12 mouse cellular contexts compared by ENCODE assay signal in genomic region chr10:14314607-14315006, GRCm38 (mm10).
DNase-seq lines count a peak whose midpoint lies in the region; ATAC-seq and TF ChIP-seq lines count a peak whose summit lies in the region.
"Had no signal": no experiment of that assay in that cellular context is flagged by ENCODE, and none has a peak within 500 bp of the region (broad histone marks: within the 10 kb centered on the region; RNA-seq: fewer than 3 reads in every experiment).

No protein-coding gene starts in this region.

- no peak for TF ChIP-seq POLR2A in olfactory bulb, adult 2 months (IDR thresholded peaks at IDR 0.05; ENCODE audit: insufficient read depth, low read depth, low read length)

- H3K4me3 ChIP-seq in forebrain, embryonic 15.5 days: no peak overlapping the region
- H3K4me3 ChIP-seq in forebrain, embryonic 13.5 days: no peak overlapping the region
- no peak overlapping the region for H3K4me3 ChIP-seq in olfactory bulb, adult 2 months (ENCODE audit: insufficient read depth, low read depth, low read length)
- no peak overlapping the region for H3K4me3 ChIP-seq in liver, embryonic 12.5 days
- H3K4me3 ChIP-seq in heart, embryonic 12.5 days: no peak overlapping the region
- H3K4me3 ChIP-seq: embryonic facial prominence, embryonic 10.5 days; forebrain, embryonic 12.5 days had no signal

- peak; percentile 31 for DNase-seq in spleen, postnatal 36 days (ENCODE audit: low spot score in 2 of 2)
- no peak for DNase-seq in spleen, postnatal 10 days (ENCODE audit: low spot score in 2 of 2)
- DNase-seq in thymus, postnatal 4 days: peak; percentile 62
- DNase-seq: kidney, adult 18-20 months; midbrain, embryonic 14.5 days had no signal

- no peaks in the 10 kb centered on the region for H3K27me3 ChIP-seq in forebrain, embryonic 15.5 days
- no peaks in the 10 kb centered on the region for H3K27me3 ChIP-seq in forebrain, embryonic 13.5 days
- H3K27me3 ChIP-seq in liver, embryonic 12.5 days (replicated peaks): no peaks in the 10 kb centered on the region
- H3K27me3 ChIP-seq in heart, embryonic 12.5 days (replicated peaks): no peaks in the 10 kb centered on the region
- H3K27me3 ChIP-seq: forebrain, embryonic 12.5 days had no signal

- no peak for TF ChIP-seq CTCF in olfactory bulb, adult 2 months (IDR thresholded peaks at IDR 0.05; ENCODE audit: insufficient read depth, low read depth, low read length)

- H3K4me1 ChIP-seq in forebrain, embryonic 15.5 days: no peaks in the 10 kb centered on the region
- H3K4me1 ChIP-seq in forebrain, embryonic 13.5 days: no peaks in the 10 kb centered on the region
- peaks cover 4% of the 10 kb centered on the region; the same call in 1 of the 2 replicates for H3K4me1 ChIP-seq in olfactory bulb, adult 2 months (ENCODE audit: control insufficient read depth, insufficient read depth, low read length)
- no peaks in the 10 kb centered on the region for H3K4me1 ChIP-seq in liver, embryonic 12.5 days
- no peaks in the 10 kb centered on the region for H3K4me1 ChIP-seq in heart, embryonic 12.5 days (replicated peaks)
- H3K4me1 ChIP-seq: embryonic facial prominence, embryonic 10.5 days; forebrain, embryonic 12.5 days had no signal

- H3K9ac ChIP-seq in forebrain, embryonic 15.5 days (replicated peaks): no peak overlapping the region
- H3K9ac ChIP-seq in forebrain, embryonic 13.5 days: no peak overlapping the region
- no peak overlapping the region for H3K9ac ChIP-seq in liver, embryonic 12.5 days
- no peak overlapping the region for H3K9ac ChIP-seq in heart, embryonic 12.5 days
- H3K9ac ChIP-seq: forebrain, embryonic 12.5 days had no signal

- no peaks in the 10 kb centered on the region for H3K36me3 ChIP-seq in forebrain, embryonic 15.5 days
- H3K36me3 ChIP-seq in forebrain, embryonic 13.5 days (ENCODE audit: poor library complexity, severe bottlenecking): no peaks in the 10 kb centered on the region
- no peaks in the 10 kb centered on the region for H3K36me3 ChIP-seq in liver, embryonic 12.5 days
- H3K36me3 ChIP-seq in heart, embryonic 12.5 days: no peaks in the 10 kb centered on the region
- H3K36me3 ChIP-seq: embryonic facial prominence, embryonic 10.5 days; forebrain, embryonic 12.5 days had no signal

- no peaks in the 10 kb centered on the region for H3K9me3 ChIP-seq in forebrain, embryonic 15.5 days
- no peaks in the 10 kb centered on the region for H3K9me3 ChIP-seq in forebrain, embryonic 13.5 days (replicated peaks)
- no peaks in the 10 kb centered on the region for H3K9me3 ChIP-seq in liver, embryonic 12.5 days (replicated peaks)
- H3K9me3 ChIP-seq in heart, embryonic 12.5 days (replicated peaks): no peaks in the 10 kb centered on the region
- H3K9me3 ChIP-seq: embryonic facial prominence, embryonic 10.5 days; forebrain, embryonic 12.5 days had no signal

- ATAC-seq in forebrain, embryonic 15.5 days (replicated peaks): no peak
- no peak for ATAC-seq in forebrain, embryonic 13.5 days
- ATAC-seq in liver, embryonic 12.5 days: no peak
- ATAC-seq in heart, embryonic 12.5 days (ENCODE audit: insufficient number of reproducible peaks, low FRiP score): no peak

- WGBS in forebrain, embryonic 15.5 days: 57% methylated on average over 4 of the region's 4 CpGs
- WGBS in forebrain, embryonic 13.5 days: 62% methylated on average over 4 of the region's 4 CpGs
- 18% methylated on average over 4 of the region's 4 CpGs for WGBS in olfactory bulb, adult 2 months
- 26% methylated on average over 4 of the region's 4 CpGs for WGBS in liver, embryonic 12.5 days (ENCODE audit: insufficient replicate concordance)
- WGBS in heart, embryonic 12.5 days: 40% methylated on average over 4 of the region's 4 CpGs

- H3K4me2 ChIP-seq in forebrain, embryonic 15.5 days (replicated peaks): no peak overlapping the region
- H3K4me2 ChIP-seq in forebrain, embryonic 13.5 days: no peak overlapping the region
- H3K4me2 ChIP-seq in liver, embryonic 12.5 days: no peak overlapping the region
- H3K4me2 ChIP-seq in heart, embryonic 12.5 days: no peak overlapping the region
- H3K4me2 ChIP-seq: forebrain, embryonic 12.5 days had no signal

- H3K27ac ChIP-seq in forebrain, embryonic 15.5 days (replicated peaks): 0 out of 2 replicates have a peak overlapping the region, but pooled peaks have one; percentile 11
- no peak overlapping the region for H3K27ac ChIP-seq in forebrain, embryonic 13.5 days
- H3K27ac ChIP-seq in olfactory bulb, adult 2 months (ENCODE audit: insufficient read depth, low read depth, low read length): peak overlapping the region; percentile 72
- H3K27ac ChIP-seq in liver, embryonic 12.5 days: no peak overlapping the region
- H3K27ac ChIP-seq in heart, embryonic 12.5 days (ENCODE audit: poor library complexity, severe bottlenecking): no peak overlapping the region
- H3K27ac ChIP-seq: embryonic facial prominence, embryonic 10.5 days; forebrain, embryonic 12.5 days had no signal

Comparison
In these comparisons a context has a peak if more than half of its experiments do, and no peak if none do; other contexts are left out.
1. H3K27ac ChIP-seq: peak in forebrain, embryonic 15.5 days (single experiment) and olfactory bulb, adult 2 months (single experiment); none in forebrain, embryonic 13.5 days (single experiment), liver, embryonic 12.5 days (single experiment) and heart, embryonic 12.5 days (single experiment).
2. DNase-seq: peak in spleen, postnatal 36 days (2 of 2) and thymus, postnatal 4 days (single experiment); none in spleen, postnatal 10 days (0 of 2).